Mouse (Mus musculus) left cerebral cortex, adult 6 months (tissue): ENCODE data around the gene Hltf. TPM values are rescaled to one million over a fixed set of nuclear protein-coding genes. Genes with fewer than 3 reads are reported as not detected.

Source experiments
- long read RNA-seq, 2 experiments: library from polyadenylated mRNA; unstranded; transcript quantifications; one replicate each; pipeline ENCODE4 v2.0.0; 2019 to 2020
- polyA plus RNA-seq: library from polyadenylated mRNA; unstranded; fragments of <200 nt; fragmentation: Nextera tagmentation; gene quantifications from 2 replicates; pipeline ENCODE4 v1.2.3, GENCODE M21; 2021

Hltf gene
- polyA plus RNA-seq, result 8.0 and 9.4 TPM in 2 replicates
- long read RNA-seq, experiment 1, full-length matches to known transcripts, result 22 of 45 reads
- long read RNA-seq, experiment 1, partial matches to known transcripts, result 9 of 45 reads
- long read RNA-seq, experiment 1, other reads (novel, unspliced or antisense), result 14 of 45 reads
- long read RNA-seq, experiment 2, full-length matches to known transcripts, result 2 of 21 reads
- long read RNA-seq, experiment 2, partial matches to known transcripts, result 14 of 21 reads
- long read RNA-seq, experiment 2, other reads (novel, unspliced or antisense), result 5 of 21 reads

DNA sequence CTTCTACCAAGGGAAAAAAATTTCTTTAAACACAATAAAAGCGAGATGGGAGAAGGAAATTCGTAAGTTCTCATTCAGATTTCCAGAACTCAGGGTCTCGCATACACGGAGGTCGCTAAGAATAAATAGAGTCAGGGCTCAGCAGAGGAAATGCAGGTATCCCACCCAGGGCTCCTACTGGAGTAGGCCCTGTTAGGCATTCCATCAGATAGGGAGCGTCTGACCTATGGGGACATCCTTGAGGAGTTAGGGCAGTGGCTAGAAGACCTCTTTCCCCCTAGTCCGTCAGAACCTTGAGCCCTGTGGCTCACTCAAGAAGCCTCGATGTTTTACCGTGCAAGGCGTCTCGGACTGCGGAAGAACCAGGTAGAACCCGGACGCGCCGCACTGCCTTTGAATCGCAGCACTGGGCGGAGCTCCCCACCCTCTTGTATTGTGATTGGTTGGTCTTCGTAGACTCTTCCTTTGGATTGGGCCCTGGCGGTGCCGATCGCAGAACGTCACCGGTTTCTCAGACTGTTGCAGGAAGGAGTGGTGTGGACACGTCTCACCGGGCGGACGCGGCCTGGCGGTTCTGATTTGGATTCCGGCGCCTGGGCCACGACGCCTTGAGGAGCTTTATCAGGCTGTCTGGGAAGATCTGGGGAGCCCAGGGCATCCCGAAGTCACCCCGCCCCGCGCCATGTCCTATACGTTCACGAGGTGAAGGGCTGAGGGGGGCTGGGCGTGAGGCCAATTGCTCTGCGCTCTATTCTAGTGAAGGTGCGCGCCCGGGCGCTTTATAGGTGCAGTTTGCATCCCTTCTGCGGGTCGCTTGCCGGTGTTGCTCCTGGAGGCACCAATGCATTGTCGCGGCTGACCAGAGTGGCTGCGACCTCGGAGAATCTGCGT lies at the start of gene Hltf:
Gene Hltf, plus strand, starts transcription at position 506 of the 891 bp plus-strand sequence.

DNA sequence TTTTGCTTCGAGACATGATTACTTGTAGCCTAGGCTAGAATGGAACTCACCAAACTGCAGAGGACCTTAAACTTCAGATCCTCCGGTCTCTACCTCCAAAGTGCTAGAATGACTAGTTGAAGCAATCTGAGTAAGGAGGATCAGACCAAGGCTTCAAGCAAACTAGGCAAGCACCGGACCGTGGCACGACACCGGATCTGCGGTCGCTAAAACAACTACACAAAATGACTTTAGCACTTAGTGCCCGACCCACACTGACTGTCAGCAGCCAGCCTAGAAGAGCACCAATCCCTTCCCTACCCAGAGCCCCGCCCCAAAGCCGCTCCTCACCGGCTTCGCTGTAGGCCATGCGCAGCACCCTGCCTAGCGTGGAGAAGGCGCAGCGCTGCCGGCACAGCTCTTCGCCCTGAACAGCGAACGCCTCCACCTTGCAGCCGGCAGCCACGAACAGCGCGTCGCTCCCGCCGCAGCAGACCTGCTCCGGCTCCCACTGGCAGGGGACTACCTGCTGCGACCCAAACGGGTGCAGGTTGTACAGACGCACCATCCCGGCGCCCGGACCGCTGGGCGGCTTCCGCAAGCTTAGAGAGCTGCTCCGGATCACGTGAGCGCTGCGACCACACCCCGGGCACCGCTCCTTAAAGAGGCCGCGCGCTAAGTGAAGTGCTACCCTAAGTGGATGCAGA lies 22.7 kb upstream of the Hltf start, which contains the start of gene Hps3:
Gene Hps3, minus strand, starts transcription at position 597 of the 686 bp plus-strand sequence.

DNA sequence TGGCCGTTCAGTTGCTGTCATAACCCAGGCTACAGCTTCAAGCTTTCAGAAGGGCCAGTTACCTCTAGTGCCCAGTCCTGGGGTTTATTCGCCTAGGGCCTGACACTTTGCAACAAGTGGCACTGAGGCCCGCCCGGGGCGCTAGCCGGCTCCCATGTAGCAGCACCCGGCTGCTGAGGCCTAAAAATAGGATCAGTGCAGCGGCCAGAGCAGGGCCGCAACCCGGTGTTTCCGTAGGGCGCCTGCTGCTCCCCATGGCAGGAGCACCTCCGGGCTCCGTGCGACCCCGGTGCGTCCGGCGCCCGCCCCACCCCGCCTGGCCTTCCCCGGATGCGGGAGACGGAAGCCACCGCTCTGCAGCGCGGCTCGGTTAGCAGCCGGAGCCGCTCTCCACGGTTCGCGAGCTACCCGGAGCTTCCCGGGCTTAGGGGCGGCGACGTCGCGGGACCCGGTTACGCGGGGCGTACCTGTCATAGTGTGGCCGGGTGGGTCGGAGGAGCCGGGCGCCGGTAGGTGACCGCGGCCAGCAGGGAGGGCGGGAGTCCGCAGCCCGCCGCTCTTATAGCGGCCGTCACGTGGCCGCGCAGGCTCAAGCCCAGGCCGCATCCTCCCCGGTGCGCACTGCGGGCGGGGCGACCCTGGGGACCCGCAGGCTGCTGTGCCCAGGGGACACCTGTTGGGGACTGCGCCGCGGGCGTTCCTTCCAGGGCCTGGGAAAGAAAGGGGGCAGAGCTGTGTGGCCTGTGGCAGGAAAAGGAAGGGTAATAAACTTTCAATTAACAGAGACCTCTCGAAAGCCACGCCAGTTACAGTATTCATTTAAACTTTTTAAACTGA lies 97.1 kb downstream of the Hltf start, which contains the start of gene Gyg:
Gene Gyg, minus strand, starts transcription at position 787 of the 837 bp plus-strand sequence.

Other genes starting within 250 kb of the Hltf start
- 2.9 and 5.3 TPM in 2 replicates for gene Cp, start 100.8 kb upstream of the Hltf start, polyA plus RNA-seq
- 7.0 and 11.9 TPM in 2 replicates for gene Hps3, start 22.5 kb upstream of the Hltf start, polyA plus RNA-seq
- 54.1 and 56.2 TPM in 2 replicates for gene Gyg, start 97.5 kb downstream of the Hltf start, polyA plus RNA-seq
- not detected in 2 replicates for gene Cpa3, start 184.4 kb downstream of the Hltf start, polyA plus RNA-seq
- 0.04 and 0.11 TPM in 2 replicates for gene Cpb1, start 217.9 kb downstream of the Hltf start, polyA plus RNA-seq